Mouse (Mus musculus): ENCODE measurements at regions not wholly inside any gene's neighbourhood (a gene's known extent, or its start where the extent isn't known, plus 50 kb on each side); places are given as distances from the start of the nearest gene placed in this dataset.
A peak's percentile ranks its signal among the peaks of the same experiment; 100 is the strongest.

DNA sequence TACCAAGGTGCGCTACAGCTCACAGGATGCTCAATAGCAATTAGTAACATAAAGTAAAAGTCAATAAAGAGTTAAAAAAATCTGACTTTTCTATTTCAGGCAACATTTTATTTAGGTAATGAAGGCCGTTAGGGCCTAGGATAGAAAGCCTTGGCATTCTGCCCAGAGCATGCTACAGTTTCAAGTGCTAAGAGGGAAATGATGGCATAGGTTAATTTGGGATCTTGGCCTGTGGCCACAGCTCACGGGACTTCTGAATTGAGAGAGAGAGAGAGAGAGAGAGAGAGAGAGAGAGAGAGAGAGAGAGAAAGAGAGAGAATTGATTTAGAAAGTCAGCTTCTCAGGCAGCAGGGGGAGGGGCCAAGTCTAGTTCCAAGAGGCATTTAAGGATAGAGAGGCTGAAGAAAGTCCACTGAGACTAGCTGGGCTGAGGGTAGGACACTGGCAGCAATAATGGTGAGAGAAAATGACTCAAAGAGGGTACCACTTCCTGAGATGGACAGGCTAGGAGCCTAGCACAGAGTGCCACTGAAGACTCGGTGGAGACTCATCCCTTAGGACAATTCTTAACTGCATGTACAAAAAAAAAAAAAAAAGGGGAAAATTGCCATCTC lies 52.6 kb upstream of the Klf14 start:
- H3K9me3 ChIP-seq (replicated peaks; ENCODE audit: control insufficient read depth, low read length), result 0 out of 2 replicates have a peak, but pooled peaks cover 3% of the 10 kb centered on the region
- WGBS, result 30% methylated on average over 4 of the region's 4 CpGs
- H3K27ac ChIP-seq (ENCODE audit: low read depth, low read length), result no peak overlapping the region
- no peaks in the 10 kb centered on the region for H3K36me3 ChIP-seq (ENCODE audit: control insufficient read depth, insufficient read depth, low read length)
- peaks cover 2% of the 10 kb centered on the region; the same call in 1 of the 2 replicates for H3K4me1 ChIP-seq (ENCODE audit: control insufficient read depth, insufficient read depth, low read length)
- no peak overlapping the region for H3K4me2 ChIP-seq (ENCODE audit: low read length)
- DNase-seq (ENCODE audit: low spot score), result peak; percentile 90
- no peak overlapping the region for H3K4me3 ChIP-seq (ENCODE audit: low read depth, low read length)
- H3K9ac ChIP-seq (ENCODE audit: low read length), result no peak overlapping the region
- H3K27me3 ChIP-seq (replicated peaks; ENCODE audit: control insufficient read depth, insufficient read depth, low read length), result no peaks in the 10 kb centered on the region
- peak; percentile 62 for ATAC-seq

- H3K4me2 ChIP-seq (ENCODE audit: low read length), result no peak overlapping the region
- 74% methylated on average over 7 of the region's 7 CpGs for WGBS
- H3K9me3 ChIP-seq (replicated peaks; ENCODE audit: control insufficient read depth, low read length), result 0 out of 2 replicates have a peak, but pooled peaks cover 3% of the 10 kb centered on the region
Observed at GRCm38 (mm10) chr6:31016566-31016965, 57.7 kb upstream of the Klf14 start.

DNA sequence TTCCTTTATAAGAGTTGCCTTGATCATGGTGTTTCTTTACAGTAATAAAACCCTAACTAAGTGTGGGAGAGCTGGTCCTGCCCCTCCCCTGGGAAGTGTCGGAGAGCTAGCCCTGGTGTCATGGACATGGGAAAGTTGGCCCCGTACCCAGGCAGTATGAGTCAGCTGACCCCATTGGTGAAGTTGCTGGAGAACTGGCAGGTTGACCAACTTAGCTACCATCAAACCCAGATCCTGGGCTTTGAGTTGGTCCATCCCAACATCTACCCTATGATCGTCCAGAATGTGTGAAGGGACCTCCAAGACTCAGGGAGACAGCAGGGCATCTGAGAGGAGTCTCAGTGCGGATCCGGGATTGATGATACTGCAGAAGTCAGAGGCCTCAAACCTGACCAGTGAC lies 62.9 kb upstream of the Klf14 start:
- 87% methylated on average over 5 of the region's 5 CpGs for WGBS
- Histone ChIP-seq H3K9ac (ENCODE audit: low read length) (no peak overlapping the region), H3K4me3 (ENCODE audit: low read depth, low read length) (no peak overlapping the region), H3K27me3 (replicated peaks; ENCODE audit: control insufficient read depth, insufficient read depth, low read length) (no peaks in the 10 kb centered on the region), H3K4me2 (ENCODE audit: low read length) (no peak overlapping the region), H3K27ac (ENCODE audit: low read depth, low read length) (no peak overlapping the region), H3K9me3 (replicated peaks; ENCODE audit: control insufficient read depth, low read length) (no peaks in the 10 kb centered on the region), H3K36me3 (ENCODE audit: control insufficient read depth, insufficient read depth, low read length) (no peaks in the 10 kb centered on the region), H3K4me1 (ENCODE audit: control insufficient read depth, insufficient read depth, low read length) (no peaks in the 10 kb centered on the region)
- ATAC-seq, result no peak
- DNase-seq (ENCODE audit: low spot score), result no peak

More at GRCm38 (mm10) chr6:31016566-31016965, 57.7 kb upstream of the Klf14 start:
- H3K36me3 ChIP-seq (ENCODE audit: control insufficient read depth, insufficient read depth, low read length), result no peaks in the 10 kb centered on the region
- no peak overlapping the region for H3K27ac ChIP-seq (ENCODE audit: low read depth, low read length)
- DNase-seq (ENCODE audit: low spot score) (no peak), ATAC-seq (no peak)
- no peak overlapping the region for H3K4me3 ChIP-seq (ENCODE audit: low read depth, low read length)
- peaks cover 2% of the 10 kb centered on the region; the same call in 1 of the 2 replicates for H3K4me1 ChIP-seq (ENCODE audit: control insufficient read depth, insufficient read depth, low read length)
- H3K27me3 ChIP-seq (replicated peaks; ENCODE audit: control insufficient read depth, insufficient read depth, low read length), result no peaks in the 10 kb centered on the region
- no peak overlapping the region for H3K9ac ChIP-seq (ENCODE audit: low read length)

DNA sequence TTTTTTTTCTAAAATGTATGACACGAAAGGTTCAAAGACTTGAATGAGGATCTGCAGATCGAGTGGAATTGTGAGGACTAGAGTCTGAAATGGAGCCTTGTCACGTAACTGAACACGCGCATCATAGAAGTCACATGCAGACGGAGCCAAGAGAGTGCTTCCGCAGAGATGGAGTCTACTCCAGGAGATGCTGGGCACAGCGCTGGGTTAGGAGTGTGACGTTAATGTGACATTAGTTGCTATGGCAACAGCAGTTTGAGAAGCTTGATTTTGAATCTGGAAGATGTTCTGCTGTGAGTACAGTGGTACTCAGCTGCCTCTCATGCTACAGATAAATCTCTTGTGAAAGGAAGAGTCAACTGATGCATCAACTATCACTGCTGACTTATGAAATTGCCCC lies 70.9 kb upstream of the Klf14 start:
- ATAC-seq (peak; percentile 61; the same call in 1 of the 2 replicates), DNase-seq (ENCODE audit: low spot score) (peak; percentile 82)
- Histone ChIP-seq H3K9me3 (replicated peaks; ENCODE audit: control insufficient read depth, low read length) (no peaks in the 10 kb centered on the region), H3K4me1 (ENCODE audit: control insufficient read depth, insufficient read depth, low read length) (no peaks in the 10 kb centered on the region), H3K36me3 (ENCODE audit: control insufficient read depth, insufficient read depth, low read length) (no peaks in the 10 kb centered on the region), H3K27ac (ENCODE audit: low read depth, low read length) (no peak overlapping the region), H3K27me3 (replicated peaks; ENCODE audit: control insufficient read depth, insufficient read depth, low read length) (no peaks in the 10 kb centered on the region), H3K9ac (ENCODE audit: low read length) (no peak overlapping the region), H3K4me3 (ENCODE audit: low read depth, low read length) (no peak overlapping the region), H3K4me2 (ENCODE audit: low read length) (no peak overlapping the region)
- WGBS, result 71% methylated on average over 9 of the region's 9 CpGs

- Histone ChIP-seq H3K4me2 (ENCODE audit: low read length) (no peak overlapping the region), H3K9ac (ENCODE audit: low read length) (no peak overlapping the region), H3K27me3 (replicated peaks; ENCODE audit: control insufficient read depth, insufficient read depth, low read length) (no peaks in the 10 kb centered on the region), H3K9me3 (replicated peaks; ENCODE audit: control insufficient read depth, low read length) (no peaks in the 10 kb centered on the region), H3K4me1 (ENCODE audit: control insufficient read depth, insufficient read depth, low read length) (no peaks in the 10 kb centered on the region), H3K4me3 (ENCODE audit: low read depth, low read length) (no peak overlapping the region), H3K27ac (ENCODE audit: low read depth, low read length) (no peak overlapping the region), H3K36me3 (ENCODE audit: control insufficient read depth, insufficient read depth, low read length) (no peaks in the 10 kb centered on the region)
- DNase-seq (ENCODE audit: low spot score) (no peak), ATAC-seq (no peak)
- WGBS, result 83% methylated on average over 7 of the region's 7 CpGs
Observed at GRCm38 (mm10) chr6:31031022-31031421, 72.1 kb upstream of the Klf14 start.

DNA sequence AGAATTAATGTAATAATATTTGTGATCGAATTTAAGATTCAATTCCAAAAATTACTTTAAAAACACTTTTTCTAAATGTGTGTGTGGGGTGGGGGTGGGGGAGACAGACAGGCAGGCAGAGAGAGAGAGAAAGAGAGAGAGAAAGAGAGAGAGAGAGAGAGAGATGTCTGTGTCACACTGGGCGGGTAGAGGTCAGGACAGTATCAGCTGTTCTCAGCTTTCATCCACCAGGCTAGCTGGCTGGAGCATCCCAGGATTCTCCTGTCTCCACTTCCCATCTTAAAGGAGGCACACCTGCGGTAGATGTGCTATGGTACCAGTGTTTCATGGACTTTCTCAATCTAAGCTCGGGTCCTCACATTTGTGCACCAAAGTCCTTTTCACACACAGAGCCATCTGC lies 73.3 kb upstream of the Klf14 start:
- Histone ChIP-seq H3K27ac (ENCODE audit: low read depth, low read length) (no peak overlapping the region), H3K4me1 (ENCODE audit: control insufficient read depth, insufficient read depth, low read length) (no peaks in the 10 kb centered on the region), H3K4me3 (ENCODE audit: low read depth, low read length) (no peak overlapping the region), H3K36me3 (ENCODE audit: control insufficient read depth, insufficient read depth, low read length) (no peaks in the 10 kb centered on the region), H3K27me3 (replicated peaks; ENCODE audit: control insufficient read depth, insufficient read depth, low read length) (no peaks in the 10 kb centered on the region), H3K9me3 (replicated peaks; ENCODE audit: control insufficient read depth, low read length) (no peaks in the 10 kb centered on the region), H3K9ac (ENCODE audit: low read length) (no peak overlapping the region), H3K4me2 (ENCODE audit: low read length) (no peak overlapping the region)
- WGBS, result 84% methylated on average over 4 of the region's 4 CpGs
- DNase-seq (ENCODE audit: low spot score) (no peak), ATAC-seq (no peak)

DNA sequence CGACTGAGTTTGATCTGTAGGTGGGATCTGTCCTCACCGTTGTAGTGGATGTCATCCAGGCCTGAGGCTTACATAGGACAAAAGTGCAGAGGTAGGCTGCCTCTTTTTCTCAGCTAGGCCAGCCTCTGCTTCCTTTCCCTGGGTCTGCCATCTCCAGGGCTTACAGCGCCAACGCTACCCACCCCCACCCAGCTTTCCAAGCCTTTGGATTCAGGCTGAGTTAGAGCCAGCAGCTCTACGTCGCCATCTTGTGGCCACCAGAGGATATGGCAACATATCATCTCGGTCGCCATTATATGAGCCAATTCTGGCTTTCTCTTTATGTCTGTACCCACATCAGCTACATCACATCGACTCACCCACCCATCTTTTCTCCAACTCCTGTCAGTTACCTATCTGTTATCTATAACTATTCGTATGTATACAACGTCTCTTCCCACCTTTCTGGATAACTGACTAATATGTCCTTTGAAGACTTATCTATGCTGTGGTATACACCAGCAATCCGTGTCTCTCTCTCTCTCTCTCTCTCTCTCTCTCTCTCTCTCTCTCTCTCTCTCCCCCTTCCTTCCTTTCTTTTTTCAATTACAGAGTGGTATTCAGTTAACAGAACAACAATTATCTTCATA lies 74.2 kb upstream of the Klf14 start:
- DNase-seq (ENCODE audit: low spot score) (peak; percentile 93), ATAC-seq (peak; percentile 84)
- Histone ChIP-seq H3K9ac (ENCODE audit: low read length) (no peak overlapping the region), H3K9me3 (replicated peaks; ENCODE audit: control insufficient read depth, low read length) (no peaks in the 10 kb centered on the region), H3K27ac (ENCODE audit: low read depth, low read length) (no peak overlapping the region), H3K4me1 (ENCODE audit: control insufficient read depth, insufficient read depth, low read length) (no peaks in the 10 kb centered on the region), H3K4me2 (ENCODE audit: low read length) (peak overlapping the region; percentile 28; the same call in 1 of the 2 replicates), H3K4me3 (ENCODE audit: low read depth, low read length) (no peak overlapping the region), H3K36me3 (ENCODE audit: control insufficient read depth, insufficient read depth, low read length) (no peaks in the 10 kb centered on the region), H3K27me3 (replicated peaks; ENCODE audit: control insufficient read depth, insufficient read depth, low read length) (no peaks in the 10 kb centered on the region)
- 7% methylated on average over 12 of the region's 12 CpGs for WGBS

DNA sequence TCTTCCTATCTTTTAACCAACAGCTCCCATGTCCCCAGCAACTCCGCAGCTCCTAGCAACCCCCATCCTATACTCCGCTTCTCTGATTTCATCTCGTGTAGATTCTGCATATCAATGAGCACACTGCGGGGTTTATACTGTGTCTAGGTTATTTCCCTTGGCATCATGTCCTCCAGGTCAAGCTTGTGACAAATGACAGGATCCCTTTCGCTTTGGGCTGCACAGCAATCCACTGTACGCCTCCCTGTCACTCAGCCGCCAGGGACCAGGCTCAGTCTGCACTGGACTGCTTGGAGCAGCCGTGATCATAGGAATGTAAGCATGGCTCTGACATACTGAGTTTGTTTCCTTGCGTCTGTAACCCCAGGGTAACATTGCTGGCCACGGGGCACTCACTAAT lies 75.9 kb upstream of the Klf14 start:
- WGBS, result 73% methylated on average over 10 of the region's 10 CpGs
- Histone ChIP-seq H3K9ac (ENCODE audit: low read length) (no peak overlapping the region), H3K4me1 (ENCODE audit: control insufficient read depth, insufficient read depth, low read length) (no peaks in the 10 kb centered on the region), H3K27ac (ENCODE audit: low read depth, low read length) (no peak overlapping the region), H3K4me3 (ENCODE audit: low read depth, low read length) (no peak overlapping the region), H3K4me2 (ENCODE audit: low read length) (no peak overlapping the region), H3K27me3 (replicated peaks; ENCODE audit: control insufficient read depth, insufficient read depth, low read length) (no peaks in the 10 kb centered on the region), H3K36me3 (ENCODE audit: control insufficient read depth, insufficient read depth, low read length) (no peaks in the 10 kb centered on the region), H3K9me3 (replicated peaks; ENCODE audit: control insufficient read depth, low read length) (no peaks in the 10 kb centered on the region)
- ATAC-seq (no peak), DNase-seq (ENCODE audit: low spot score) (no peak)

GRCm38 (mm10) chr6:31037801-31038395 lies 79.0 kb upstream of the Klf14 start:
- H3K4me2 ChIP-seq (ENCODE audit: low read length), result no peak overlapping the region
- H3K27ac ChIP-seq (ENCODE audit: low read depth, low read length), result no peak overlapping the region
- DNase-seq (ENCODE audit: low spot score), result peak; percentile 34
- no peaks in the 10 kb centered on the region for H3K27me3 ChIP-seq (replicated peaks; ENCODE audit: control insufficient read depth, insufficient read depth, low read length)
- no peaks in the 10 kb centered on the region for H3K36me3 ChIP-seq (ENCODE audit: control insufficient read depth, insufficient read depth, low read length)
- H3K4me3 ChIP-seq (ENCODE audit: low read depth, low read length), result no peak overlapping the region
- H3K4me1 ChIP-seq (ENCODE audit: control insufficient read depth, insufficient read depth, low read length), result no peaks in the 10 kb centered on the region
- no peaks in the 10 kb centered on the region for H3K9me3 ChIP-seq (replicated peaks; ENCODE audit: control insufficient read depth, low read length)
- WGBS, result 69% methylated on average over 20 of the region's 20 CpGs
- ATAC-seq, result peak; percentile 27; the same call in 1 of the 2 replicates
- H3K9ac ChIP-seq (ENCODE audit: low read length), result no peak overlapping the region
